Mouse (Mus musculus) heart, adult 2 months (tissue): ENCODE data around the gene Slc38a8. TPM values are rescaled to one million over a fixed set of nuclear protein-coding genes. Genes with fewer than 3 reads are reported as not detected.

Experiments used
- DNase-seq, 2 experiments: peaks; one replicate each; pipeline ENCODE4 v3.0.0; 2021
- H3K27ac ChIP-seq: fragments of 200-600 bp; 2 replicates; pipeline ENCODE4 v1.8.1; 2022
- H3K27me3 ChIP-seq: fragments of 200-500 bp; 2 replicates; pipeline ENCODE4 v1.6.1; 2012; ENCODE audit warnings: mild to moderate bottlenecking, low read length, inconsistent platforms, mixed read lengths; ENCODE audit not compliant: control insufficient read depth, insufficient read depth
- H3K36me3 ChIP-seq: fragments of 200-500 bp; 2 replicates; pipeline ENCODE4 v1.6.1; 2012; ENCODE audit warnings: low read length, inconsistent platforms; ENCODE audit not compliant: control insufficient read depth, insufficient read depth
- H3K4me1 ChIP-seq: fragments of 200-500 bp; 2 replicates; pipeline ENCODE4 v1.6.1; 2011; ENCODE audit warnings: low read length; ENCODE audit not compliant: control insufficient read depth, insufficient read depth
- H3K4me3 ChIP-seq: fragments of 200-600 bp; 2 replicates; pipeline ENCODE4 v1.8.1; 2022
- H3K79me2 ChIP-seq: fragments of 200-500 bp; replicated peaks from 2 replicates; pipeline ENCODE4 v1.6.1; 2012; ENCODE audit warnings: mild to moderate bottlenecking, inconsistent platforms, low read length, moderate library complexity, mixed read lengths; ENCODE audit not compliant: control insufficient read depth, insufficient read depth
- H3K9ac ChIP-seq: fragments of 200-500 bp; 2 replicates; pipeline ENCODE4 v1.6.1; 2012; ENCODE audit warnings: low read depth, mild to moderate bottlenecking, control low read depth, inconsistent platforms, low read length, mixed read lengths
- CTCF ChIP-seq: fragments of 200-600 bp; IDR thresholded peaks from 2 replicates; pipeline ENCODE4 v1.8.1; 2022; ENCODE audit warnings: antibody characterized with exemption, mild to moderate bottlenecking, moderate library complexity
- EP300 ChIP-seq: fragments of 200-500 bp; IDR thresholded peaks from 2 replicates; pipeline ENCODE4 v1.6.1; 2011; ENCODE audit warnings: low read depth, low read length, control low read depth; ENCODE audit not compliant: insufficient read depth
- POLR2A ChIP-seq: fragments of 200-500 bp; IDR thresholded peaks from 2 replicates; pipeline ENCODE4 v1.6.1; 2011; ENCODE audit warnings: mild to moderate bottlenecking, low read depth, low read length, control low read depth; ENCODE audit not compliant: insufficient read depth
- WGBS: fragments of 180-500 bp; shearing (Covaris S2); methylation state at CpG from one replicate; pipeline ENCODE4 v1.1.7; 2018; 5-methylcytosine and 5-hydroxymethylcytosine counted together
- intact Hi-C: fragments of 180-260 bp; cut with DNase I; formaldehyde crosslinking; loops from one replicate; pipeline ENCODE4 v1.15.1; 2025
- polyA plus RNA-seq: library from polyadenylated mRNA; depleted of rRNA; stranded (reverse); fragments of >200 nt; gene quantifications from 2 replicates; pipeline ENCODE4 v1.2.3, GENCODE M21; 2012; rRNA removed
- total RNA-seq, 2 experiments: library from RNA; stranded (reverse); gene quantifications; 2 replicates each; pipeline ENCODE4 v1.2.3; 2021

The Slc38a8 gene
- total and polyA plus RNA-seq, 3 experiments = not detected

GRCm38 (mm10) chr8:119430250-119430649 lies 71.2 kb downstream of the Slc38a8 start:
- Histone ChIP-seq H3K4me1 (peaks cover 22% of the 10 kb centered on the region), H3K27ac (no peak overlapping the region), H3K27me3 (no peaks in the 10 kb centered on the region), H3K36me3 (no peaks in the 10 kb centered on the region), H3K79me2 (no peaks in the 10 kb centered on the region), H3K4me3 (no peak overlapping the region), H3K9ac (no peak overlapping the region)
- no peak for DNase-seq
- TF ChIP-seq CTCF = no peak
- no peak for TF ChIP-seq EP300
- no peak for TF ChIP-seq POLR2A
- intact Hi-C loops = no loop called here
- WGBS = 72% methylated on average over 8 of the region's 8 CpGs

Other genes starting within 250 kb of the Slc38a8 start
- 100 to 1,000 TPM; 148 to 159 TPM for gene Hsbp1, start 157.2 kb downstream of the Slc38a8 start, total RNA-seq
- gene Hsbp1, start 157.2 kb downstream of the Slc38a8 start, polyA plus RNA-seq = 132 and 216 TPM in 2 replicates
- 100 to 1,000 TPM; 110 to 118 TPM for gene Mlycd, start 106.8 kb downstream of the Slc38a8 start, total RNA-seq
- 83.8 and 99.1 TPM in 2 replicates for gene Mlycd, start 106.8 kb downstream of the Slc38a8 start, polyA plus RNA-seq
- gene Osgin1, start 67.6 kb downstream of the Slc38a8 start, total RNA-seq = 1 to 10 TPM; 3.9 to 5.5 TPM
- gene Osgin1, start 67.6 kb downstream of the Slc38a8 start, polyA plus RNA-seq = 7.2 and 7.8 TPM in 2 replicates
- gene Necab2, start 55.0 kb downstream of the Slc38a8 start, total RNA-seq = not detected
- gene Necab2, start 55.0 kb downstream of the Slc38a8 start, polyA plus RNA-seq = not detected in 2 replicates
- gene Mbtps1, start 57.0 kb upstream of the Slc38a8 start, total RNA-seq = 10 to 100 TPM; 32.6 to 35.4 TPM
- gene Mbtps1, start 57.0 kb upstream of the Slc38a8 start, polyA plus RNA-seq = 36.6 and 51.2 TPM in 2 replicates
- 10 to 100 TPM; 17.6 to 20.4 TPM for gene Hsdl1, start 73.5 kb upstream of the Slc38a8 start, total RNA-seq
- 11.9 and 15.6 TPM in 2 replicates for gene Hsdl1, start 73.5 kb upstream of the Slc38a8 start, polyA plus RNA-seq
- gene Dnaaf1, start 73.5 kb upstream of the Slc38a8 start, total RNA-seq = not detected
- gene Dnaaf1, start 73.5 kb upstream of the Slc38a8 start, polyA plus RNA-seq = 0.12 and 0.39 TPM in 2 replicates
- gene Taf1c, start 103.5 kb upstream of the Slc38a8 start, total RNA-seq = 1 to 10 TPM; 3.6 to 3.7 TPM
- 6.5 and 8.7 TPM in 2 replicates for gene Taf1c, start 103.5 kb upstream of the Slc38a8 start, polyA plus RNA-seq
- gene Adad2, start 111.0 kb upstream of the Slc38a8 start, total RNA-seq = not detected
- gene Adad2, start 111.0 kb upstream of the Slc38a8 start, polyA plus RNA-seq = not detected in 2 replicates
- under 1 TPM; 0.05 to 0.23 TPM for gene Kcng4, start 134.0 kb upstream of the Slc38a8 start, total RNA-seq
- 0.33 and 0.41 TPM in 2 replicates for gene Kcng4, start 134.0 kb upstream of the Slc38a8 start, polyA plus RNA-seq
- gene Wfdc1, start 164.7 kb upstream of the Slc38a8 start, total RNA-seq = 10 to 100 TPM; 27.9 to 33.2 TPM
- gene Wfdc1, start 164.7 kb upstream of the Slc38a8 start, polyA plus RNA-seq = 39.0 and 41.4 TPM in 2 replicates
- under 1 TPM in 1 of 2 experiments, not detected in 1; 0.07 TPM for gene Atp2c2, start 198.3 kb upstream of the Slc38a8 start, total RNA-seq
- gene Atp2c2, start 198.3 kb upstream of the Slc38a8 start, polyA plus RNA-seq = 0.59 TPM in 1 of 2 replicates, not detected in the other